Mouse (Mus musculus) C2C12 (cell line): ENCODE results near the gene Tbc1d8b.

Source experiments
- CEBPB ChIP-seq: IDR thresholded peaks from one replicate; pipeline ENCODE4 v1.6.1; 2011; ENCODE audit warnings: low read depth, mild to moderate bottlenecking, control low read depth, moderate library complexity
- CTCF ChIP-seq: IDR thresholded peaks from one replicate; pipeline ENCODE4 v1.5.1; 2011; ENCODE audit not compliant: control insufficient read depth, insufficient read depth, insufficient read length
- FOSL1 ChIP-seq: IDR thresholded peaks from one replicate; pipeline ENCODE4 v1.8.0; 2011; ENCODE audit warnings: mild to moderate bottlenecking, low read length; ENCODE audit not compliant: poor library complexity, insufficient read depth, severe bottlenecking
- MYOG ChIP-seq: IDR thresholded peaks from one replicate; pipeline ENCODE4 v1.6.1; 2011; ENCODE audit not compliant: control insufficient read depth, insufficient read length; ENCODE audit errors: extremely low read depth
- USF1 ChIP-seq: IDR thresholded peaks from one replicate; pipeline ENCODE4 v1.6.1; 2011; ENCODE audit warnings: low read depth, mild to moderate bottlenecking, control low read depth, moderate library complexity

GRCm38 (mm10) chrX:139800406-139800878 lies 115.6 kb downstream of the Tbc1d8b start, which contains the start of gene Cldn2:
- no peak for TF ChIP-seq CTCF
- TF ChIP-seq FOSL1: no peak
- no peak for TF ChIP-seq USF1
- TF ChIP-seq MYOG: no peak
- no peak for TF ChIP-seq CEBPB
